Mouse (Mus musculus): ENCODE data around the gene Dok4. TPM values are rescaled to one million over a fixed set of nuclear protein-coding genes. Genes with fewer than 3 reads are reported as not detected.

The Dok4 gene
- polyA plus RNA-seq (2017; shearing (Covaris generic)): 2.8 TPM

GRCm38 (mm10) chr8:94876197-94876730 is at the start of gene Dok4:
Gene Dok4, minus strand, starts transcription at chr8:94876330.

GRCm38 (mm10) chr8:94923405-94923804 is 47.3 kb upstream of the Dok4 start, which contains the start of gene Adgrg5:
Gene Adgrg5, plus strand, starts transcription at chr8:94923694.

GRCm38 (mm10) chr8:94917851-94918495 is 41.8 kb upstream of the Dok4 start, which contains the start of gene Ccdc102a:
Gene Ccdc102a, minus strand, starts transcription at chr8:94918098.

GRCm38 (mm10) chr8:94857346-94858173 is 18.6 kb downstream of the Dok4 start, which contains the start of gene Polr2c:
Gene Polr2c, plus strand, starts transcription at chr8:94857450.

GRCm38 (mm10) chr8:94837662-94838574 is 38.2 kb downstream of the Dok4 start, which contains the start of the genes Coq9 and Ciapin1:
Gene Coq9, plus strand, starts transcription at chr8:94838321.
Gene Ciapin1, minus strand, starts transcription at chr8:94838358.

Other genes with a start within 250 kb of the Dok4 start
- gene Arl2bp, start 209.7 kb downstream of the Dok4 start, polyA plus RNA-seq (2017; shearing (Covaris generic)): 26.9 TPM
- 0.35 TPM for gene Pllp, start 180.1 kb downstream of the Dok4 start, polyA plus RNA-seq (2017; shearing (Covaris generic))
- gene Ccl22, start 130.7 kb downstream of the Dok4 start, polyA plus RNA-seq (2017; shearing (Covaris generic)): not detected
- 0.37 TPM for gene Cx3cl1, start 104.3 kb downstream of the Dok4 start, polyA plus RNA-seq (2017; shearing (Covaris generic))
- not detected for gene Ccl17, start 65.9 kb downstream of the Dok4 start, polyA plus RNA-seq (2017; shearing (Covaris generic))
- gene Coq9, start 38.0 kb downstream of the Dok4 start, polyA plus RNA-seq (2017; shearing (Covaris generic)): 72.7 TPM
- 104 TPM for gene Ciapin1, start 38.0 kb downstream of the Dok4 start, polyA plus RNA-seq (2017; shearing (Covaris generic))
- 127 TPM for gene Polr2c, start 18.9 kb downstream of the Dok4 start, polyA plus RNA-seq (2017; shearing (Covaris generic))
- gene Ccdc102a, start 41.8 kb upstream of the Dok4 start, polyA plus RNA-seq (2017; shearing (Covaris generic)): 0.11 TPM
- gene Adgrg5, start 47.4 kb upstream of the Dok4 start, polyA plus RNA-seq (2017; shearing (Covaris generic)): 2.6 TPM
- 3.2 TPM for gene Adgrg1, start 98.4 kb upstream of the Dok4 start, polyA plus RNA-seq (2017; shearing (Covaris generic))
- 1.4 TPM for gene Adgrg3, start 141.4 kb upstream of the Dok4 start, polyA plus RNA-seq (2017; shearing (Covaris generic))
- not detected for gene Drc7, start 178.8 kb upstream of the Dok4 start, polyA plus RNA-seq (2017; shearing (Covaris generic))
- gene Katnb1, start 204.9 kb upstream of the Dok4 start, polyA plus RNA-seq (2017; shearing (Covaris generic)): 22.2 TPM

Data from CD4-positive, CD25-positive, alpha-beta regulatory T cell, adult 9 weeks (primary cell).